Mouse (Mus musculus) G1E (cell line): ENCODE results near the gene Pck1. TPM values are rescaled to one million over a fixed set of nuclear protein-coding genes. Genes with fewer than 3 reads are reported as not detected.

Experiments used
- ATAC-seq: 2 replicates; pipeline ENCODE4 v1.8.0; 2016; ENCODE audit warnings: mild to moderate bottlenecking; ENCODE audit not compliant: insufficient number of reproducible peaks, poor library complexity, low FRiP score, severe bottlenecking; ENCODE audit errors: extremely low read depth
- DNase-seq: peaks from one replicate; pipeline ENCODE4 v3.0.0; 2012; ENCODE audit warnings: low spot score
- H3K27me3 ChIP-seq: 2 replicates; pipeline ENCODE4 v1.6.1; 2012; ENCODE audit warnings: mild to moderate bottlenecking, low read length, inconsistent platforms; ENCODE audit not compliant: insufficient read depth
- H3K36me3 ChIP-seq: replicated peaks from 2 replicates; pipeline ENCODE3; 2012; ENCODE audit warnings: mild to moderate bottlenecking, inconsistent platforms
- H3K4me1 ChIP-seq: 2 replicates; pipeline ENCODE4 v1.6.1; 2012; ENCODE audit warnings: low read depth, low read length, inconsistent platforms, mixed read lengths; ENCODE audit not compliant: insufficient read depth
- H3K4me3 ChIP-seq: 2 replicates; pipeline ENCODE4 v1.5.1; 2012; ENCODE audit warnings: low read depth, mild to moderate bottlenecking, inconsistent platforms, low read length, moderate library complexity, mixed read lengths
- H3K9me3 ChIP-seq: replicated peaks from 2 replicates; pipeline ENCODE4 v1.6.1; 2012; ENCODE audit warnings: inconsistent platforms
- CTCF ChIP-seq: IDR thresholded peaks from 2 replicates; pipeline ENCODE4 v1.5.1; 2012; ENCODE audit warnings: low read depth, low read length, inconsistent platforms, mixed read lengths
- GATA1 ChIP-seq: IDR thresholded peaks from 2 replicates; pipeline ENCODE4 v1.6.1; 2012; ENCODE audit warnings: borderline replicate concordance, low read length, inconsistent platforms, mixed read lengths
- GATA2 ChIP-seq: IDR thresholded peaks from 2 replicates; pipeline ENCODE4 v1.6.1; 2012; ENCODE audit warnings: low read depth, low read length, inconsistent platforms, borderline replicate concordance
- POLR2AphosphoS5 ChIP-seq: IDR thresholded peaks from 2 replicates; pipeline ENCODE4 v1.6.1; 2012; ENCODE audit warnings: low read depth, low read length, inconsistent platforms; ENCODE audit not compliant: insufficient replicate concordance
- TAL1 ChIP-seq: conservative IDR thresholded peaks from 2 replicates; pipeline ENCODE4 v1.6.1; 2012; ENCODE audit warnings: low read depth, low read length, inconsistent platforms, mixed read lengths
- polyA plus RNA-seq: library from polyadenylated mRNA; stranded (reverse); fragments of >175 nt; gene quantifications from 2 replicates; pipeline ENCODE4 v1.2.3, GENCODE M21; 2012
- total RNA-seq, 2 experiments: library from RNA; stranded (forward) in 1 of 2; stranded (reverse) in 1 of 2; fragments of 200-1000 nt in 1 of 2; fragments of >200 nt in 1 of 2; fragmentation: Nextera tagmentation in 1 of 2; gene quantifications; 2 replicates each; pipeline ENCODE4 v1.2.3; 2014 to 2017

Gene Pck1
- total and polyA plus RNA-seq, 3 experiments, result 0.11 TPM; not detected in 2

DNA sequence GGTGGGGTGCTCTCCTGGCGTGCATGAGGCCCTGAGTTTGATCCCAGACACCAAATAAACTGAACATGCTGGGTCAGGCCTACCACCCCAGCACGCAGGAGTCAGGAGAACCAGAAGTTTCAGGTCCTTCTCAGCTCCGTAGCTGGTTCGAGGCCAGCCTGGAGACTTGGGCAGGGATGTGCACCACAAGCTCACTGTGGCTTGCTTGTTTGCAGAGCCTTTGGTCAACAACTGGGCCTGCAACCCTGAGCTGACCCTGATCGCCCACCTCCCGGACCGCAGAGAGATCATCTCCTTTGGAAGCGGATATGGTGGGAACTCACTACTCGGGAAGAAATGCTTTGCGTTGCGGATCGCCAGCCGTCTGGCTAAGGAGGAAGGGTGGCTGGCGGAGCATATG is 2.1 kb downstream of the Pck1 start:
- no peak for TF ChIP-seq GATA1
- no peak for TF ChIP-seq POLR2AphosphoS5
- TF ChIP-seq CTCF, result no peak
- no peak for TF ChIP-seq TAL1
- no peak for TF ChIP-seq GATA2
- Histone ChIP-seq H3K9me3 (peaks cover 91% of the 10 kb centered on the region), H3K4me1 (no peaks in the 10 kb centered on the region), H3K27me3 (no peaks in the 10 kb centered on the region), H3K4me3 (no peak overlapping the region), H3K36me3 (no peaks in the 10 kb centered on the region)
- no peak for DNase-seq
- ATAC-seq, result no peak

DNA sequence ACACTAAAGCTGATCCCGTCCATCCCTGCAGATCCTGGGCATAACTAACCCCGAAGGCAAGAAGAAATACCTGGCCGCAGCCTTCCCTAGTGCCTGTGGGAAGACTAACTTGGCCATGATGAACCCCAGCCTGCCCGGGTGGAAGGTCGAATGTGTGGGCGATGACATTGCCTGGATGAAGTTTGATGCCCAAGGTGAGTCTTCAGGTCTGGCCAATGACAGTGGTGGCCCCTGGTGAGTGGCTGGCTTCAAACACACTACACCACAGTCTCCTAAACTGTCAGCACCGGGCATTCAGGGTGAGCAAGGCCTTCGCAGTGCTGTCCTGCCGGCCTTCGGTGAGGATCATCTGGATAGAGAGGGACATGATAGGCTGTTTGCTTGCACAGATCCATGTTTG is 3.1 kb downstream of the Pck1 start:
- no peak for TF ChIP-seq POLR2AphosphoS5
- no peak for TF ChIP-seq CTCF
- no peak for TF ChIP-seq GATA1
- TF ChIP-seq GATA2, result no peak
- no peak for TF ChIP-seq TAL1
- H3K36me3 ChIP-seq, result no peaks in the 10 kb centered on the region
- no peak for DNase-seq
- no peaks in the 10 kb centered on the region for H3K4me1 ChIP-seq
- no peak for ATAC-seq
- no peaks in the 10 kb centered on the region for H3K27me3 ChIP-seq
- H3K4me3 ChIP-seq, result no peak overlapping the region
- H3K9me3 ChIP-seq, result peaks cover 96% of the 10 kb centered on the region

DNA sequence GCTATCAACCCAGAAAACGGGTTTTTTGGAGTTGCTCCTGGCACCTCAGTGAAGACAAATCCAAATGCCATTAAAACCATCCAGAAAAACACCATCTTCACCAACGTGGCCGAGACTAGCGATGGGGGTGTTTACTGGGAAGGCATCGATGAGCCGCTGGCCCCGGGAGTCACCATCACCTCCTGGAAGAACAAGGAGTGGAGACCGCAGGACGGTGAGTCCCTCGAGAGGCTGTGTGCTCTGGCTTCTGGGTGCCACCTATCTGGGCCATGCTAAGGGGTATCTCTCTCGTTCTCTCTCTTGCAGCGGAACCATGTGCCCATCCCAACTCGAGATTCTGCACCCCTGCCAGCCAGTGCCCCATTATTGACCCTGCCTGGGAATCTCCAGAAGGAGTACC is 4.1 kb downstream of the Pck1 start:
- Histone ChIP-seq H3K4me3 (no peak overlapping the region), H3K27me3 (no peaks in the 10 kb centered on the region), H3K9me3 (peaks cover 94% of the 10 kb centered on the region), H3K36me3 (no peaks in the 10 kb centered on the region), H3K4me1 (no peaks in the 10 kb centered on the region)
- ATAC-seq (no peak), DNase-seq (no peak)
- no peak for TF ChIP-seq GATA2

DNA sequence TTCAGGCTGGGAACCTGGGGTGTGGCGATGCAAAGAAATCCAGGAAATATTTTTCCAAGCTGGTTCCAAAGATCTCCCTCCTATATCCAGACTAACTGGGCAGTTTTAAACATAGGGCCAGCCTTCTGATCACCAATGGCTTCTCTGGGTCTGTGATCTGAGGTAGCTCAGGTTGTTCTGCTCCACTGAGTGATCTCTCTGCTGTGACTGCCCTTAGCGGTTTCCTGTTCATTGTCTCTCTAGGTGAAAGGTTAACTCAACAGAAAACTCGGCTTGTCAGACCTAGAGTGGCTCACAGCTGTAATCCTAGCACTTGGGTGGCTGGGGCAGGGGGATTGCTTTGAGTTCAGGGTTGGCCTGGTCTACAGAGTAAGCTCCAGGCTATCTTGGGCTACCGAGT is 4.5 kb downstream of the Pck1 start:
- no peak for DNase-seq
- H3K36me3 ChIP-seq, result no peaks in the 10 kb centered on the region
- TF ChIP-seq GATA1, result no peak
- TF ChIP-seq GATA2, result no peak
- TF ChIP-seq TAL1, result no peak
- no peak for TF ChIP-seq CTCF
- TF ChIP-seq POLR2AphosphoS5, result no peak
- H3K27me3 ChIP-seq, result no peaks in the 10 kb centered on the region
- no peak for ATAC-seq
- H3K4me3 ChIP-seq, result no peak overlapping the region
- peaks cover 94% of the 10 kb centered on the region for H3K9me3 ChIP-seq
- no peaks in the 10 kb centered on the region for H3K4me1 ChIP-seq

DNA sequence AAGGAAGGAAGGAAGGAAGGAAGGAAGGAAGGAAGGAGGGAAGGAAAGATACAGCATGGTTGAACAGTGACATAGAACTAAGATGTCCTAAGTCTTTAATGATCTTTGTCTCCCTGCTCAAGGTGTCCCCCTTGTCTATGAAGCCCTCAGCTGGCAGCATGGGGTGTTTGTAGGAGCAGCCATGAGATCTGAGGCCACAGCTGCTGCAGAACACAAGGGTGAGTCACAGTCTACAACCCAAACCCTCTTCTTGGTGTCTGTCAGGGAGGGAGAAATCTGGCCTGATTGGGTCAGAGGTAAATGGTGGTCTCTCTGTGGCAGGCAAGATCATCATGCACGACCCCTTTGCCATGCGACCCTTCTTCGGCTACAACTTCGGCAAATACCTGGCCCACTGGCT is 5.0 kb downstream of the Pck1 start:
- no peak for DNase-seq
- Histone ChIP-seq H3K9me3 (peaks cover 94% of the 10 kb centered on the region), H3K4me1 (no peaks in the 10 kb centered on the region), H3K36me3 (no peaks in the 10 kb centered on the region), H3K27me3 (no peaks in the 10 kb centered on the region), H3K4me3 (no peak overlapping the region)
- no peak for ATAC-seq
- TF ChIP-seq POLR2AphosphoS5, result no peak
- no peak for TF ChIP-seq CTCF
- no peak for TF ChIP-seq GATA2
- TF ChIP-seq TAL1, result no peak
- no peak for TF ChIP-seq GATA1

DNA sequence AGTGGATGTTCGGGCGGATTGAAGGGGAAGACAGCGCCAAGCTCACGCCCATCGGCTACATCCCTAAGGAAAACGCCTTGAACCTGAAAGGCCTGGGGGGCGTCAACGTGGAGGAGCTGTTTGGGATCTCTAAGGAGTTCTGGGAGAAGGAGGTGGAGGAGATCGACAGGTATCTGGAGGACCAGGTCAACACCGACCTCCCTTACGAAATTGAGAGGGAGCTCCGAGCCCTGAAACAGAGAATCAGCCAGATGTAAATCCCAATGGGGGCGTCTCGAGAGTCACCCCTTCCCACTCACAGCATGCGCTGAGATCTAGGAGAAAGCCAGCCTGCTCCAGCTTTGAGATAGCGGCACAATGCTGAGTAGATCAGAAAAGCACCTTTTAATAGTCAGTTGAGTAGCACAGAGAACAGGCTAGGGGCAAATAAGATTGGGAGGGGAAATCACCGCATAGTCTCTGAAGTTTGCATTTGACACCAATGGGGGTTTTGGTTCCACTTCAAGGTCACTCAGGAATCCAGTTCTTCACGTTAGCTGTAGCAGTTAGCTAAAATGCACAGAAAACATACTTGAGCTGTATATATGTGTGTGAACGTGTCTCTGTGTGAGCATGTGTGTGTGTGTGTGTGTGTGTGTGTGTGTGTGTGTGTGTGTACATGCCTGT is 5.7 kb downstream of the Pck1 start:
- ATAC-seq (no peak), DNase-seq (no peak)
- no peak overlapping the region for H3K4me3 ChIP-seq
- H3K4me1 ChIP-seq, result no peaks in the 10 kb centered on the region
- TF ChIP-seq CTCF, result no peak
- no peak for TF ChIP-seq TAL1
- TF ChIP-seq GATA1, result no peak
- no peak for TF ChIP-seq POLR2AphosphoS5
- no peak for TF ChIP-seq GATA2
- H3K27me3 ChIP-seq, result no peaks in the 10 kb centered on the region
- peaks cover 93% of the 10 kb centered on the region for H3K9me3 ChIP-seq
- no peaks in the 10 kb centered on the region for H3K36me3 ChIP-seq
